Mouse (Mus musculus): ENCODE measurements around the gene Slf2. TPM values are rescaled to one million over a fixed set of nuclear protein-coding genes. Genes with fewer than 3 reads are reported as not detected.

Gene Slf2
- polyA plus RNA-seq, 1 experiment from 2014 or later = 28.3 TPM

GRCm38 (mm10) chr19:44959633-44960032, 28.7 kb downstream of the Slf2 start:
- no peaks in the 10 kb centered on the region for H3K27me3 ChIP-seq
- WGBS = 96% methylated on average over 2 of the region's 2 CpGs
- ATAC-seq (ENCODE audit: low FRiP score, low read depth) = no peak
- H3K4me2 ChIP-seq = no peak overlapping the region
- no peaks in the 10 kb centered on the region for H3K4me1 ChIP-seq (replicated peaks)
- H3K4me3 ChIP-seq = no peak overlapping the region
- H3K27ac ChIP-seq (replicated peaks) = no peak overlapping the region
- H3K36me3 ChIP-seq = peaks cover 74% of the 10 kb centered on the region
- H3K9ac ChIP-seq = no peak overlapping the region
- no peaks in the 10 kb centered on the region for H3K9me3 ChIP-seq

- Histone ChIP-seq H3K4me3 (no peak overlapping the region), H3K4me2 (no peak overlapping the region), H3K9me3 (no peaks in the 10 kb centered on the region), H3K4me1 (replicated peaks) (no peaks in the 10 kb centered on the region), H3K27ac (replicated peaks) (no peak overlapping the region), H3K27me3 (no peaks in the 10 kb centered on the region), H3K36me3 (peaks cover 71% of the 10 kb centered on the region), H3K9ac (no peak overlapping the region)
- no peak for ATAC-seq (ENCODE audit: low FRiP score, low read depth)
- WGBS = 91% methylated on average over 1 of the region's 1 CpGs
These were observed 35.0 kb downstream of the Slf2 start for GRCm38 (mm10) chr19:44965978-44966377.

DNA sequence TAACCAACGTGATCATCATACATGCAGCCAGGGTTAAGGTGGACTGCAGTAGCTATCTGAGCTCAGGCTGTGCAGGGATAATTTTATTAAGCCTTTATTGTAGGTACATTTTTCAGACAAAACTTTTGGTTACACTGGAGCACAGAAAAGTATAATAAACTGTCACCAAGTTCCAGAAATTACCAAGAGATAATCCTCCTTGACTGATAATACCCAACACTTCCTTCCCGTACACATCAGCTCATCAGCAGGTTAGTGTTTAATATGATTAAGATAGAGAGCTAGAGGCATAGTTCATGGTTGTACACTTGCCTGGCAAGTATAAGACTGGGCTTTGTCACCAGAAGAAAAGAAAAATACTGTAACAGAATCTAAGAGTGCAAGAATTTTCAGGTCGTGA, 37.4 kb downstream of the Slf2 start:
- H3K27ac ChIP-seq (replicated peaks) = no peak overlapping the region
- no peak overlapping the region for H3K9ac ChIP-seq
- peaks cover 80% of the 10 kb centered on the region for H3K36me3 ChIP-seq
- no peak overlapping the region for H3K4me3 ChIP-seq
- H3K4me1 ChIP-seq (replicated peaks) = no peaks in the 10 kb centered on the region
- ATAC-seq (ENCODE audit: low FRiP score, low read depth) = no peak
- H3K9me3 ChIP-seq = no peaks in the 10 kb centered on the region
- H3K4me2 ChIP-seq = no peak overlapping the region
- 90% methylated on average over 3 of the region's 3 CpGs for WGBS
- H3K27me3 ChIP-seq = no peaks in the 10 kb centered on the region

GRCm38 (mm10) chr19:44976636-44977035, 45.7 kb downstream of the Slf2 start:
- Histone ChIP-seq H3K27me3 (no peaks in the 10 kb centered on the region), H3K4me1 (replicated peaks) (no peaks in the 10 kb centered on the region), H3K4me3 (no peak overlapping the region), H3K36me3 (peaks cover 84% of the 10 kb centered on the region), H3K27ac (replicated peaks) (no peak overlapping the region), H3K4me2 (no peak overlapping the region), H3K9ac (no peak overlapping the region), H3K9me3 (no peaks in the 10 kb centered on the region)
- ATAC-seq (ENCODE audit: low FRiP score, low read depth) = no peak
- 84% methylated on average over 6 of the region's 6 CpGs for WGBS

- no peak overlapping the region for H3K4me2 ChIP-seq
- WGBS = 94% methylated on average over 6 of the region's 6 CpGs
- no peak overlapping the region for H3K9ac ChIP-seq
- H3K4me1 ChIP-seq (replicated peaks) = no peaks in the 10 kb centered on the region
- H3K27ac ChIP-seq (replicated peaks) = no peak overlapping the region
- H3K9me3 ChIP-seq = no peaks in the 10 kb centered on the region
- no peaks in the 10 kb centered on the region for H3K27me3 ChIP-seq
- H3K4me3 ChIP-seq = no peak overlapping the region
- ATAC-seq (ENCODE audit: low FRiP score, low read depth) = no peak
- H3K36me3 ChIP-seq = peaks cover 85% of the 10 kb centered on the region
These were observed 46.2 kb downstream of the Slf2 start for GRCm38 (mm10) chr19:44977148-44977547.

DNA sequence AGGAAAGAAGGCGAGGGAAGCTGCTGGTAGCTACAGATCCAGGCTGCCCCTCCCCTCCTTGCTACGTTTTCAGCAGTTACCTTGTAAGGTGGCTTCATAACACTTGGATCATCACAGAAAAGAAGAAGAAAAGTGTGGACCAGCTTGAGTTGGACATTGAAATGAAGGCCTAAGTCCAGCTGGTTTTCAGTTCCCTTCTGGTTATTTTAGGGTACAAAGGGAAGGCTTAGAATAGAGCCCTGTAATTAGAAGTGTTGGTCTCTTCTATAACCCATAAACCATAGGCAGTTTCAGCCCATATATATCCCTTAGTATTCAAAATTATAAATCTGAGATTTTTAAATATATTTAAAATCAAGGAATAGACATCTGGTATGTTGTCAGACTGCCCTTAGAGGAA, 49.8 kb downstream of the Slf2 start:
- Histone ChIP-seq H3K36me3 (peaks cover 55% of the 10 kb centered on the region), H3K27ac (replicated peaks) (no peak overlapping the region), H3K9ac (no peak overlapping the region), H3K9me3 (no peaks in the 10 kb centered on the region), H3K4me3 (no peak overlapping the region), H3K4me2 (no peak overlapping the region), H3K27me3 (no peaks in the 10 kb centered on the region), H3K4me1 (replicated peaks) (no peaks in the 10 kb centered on the region)
- WGBS = 91% methylated on average over 2 of the region's 2 CpGs
- ATAC-seq (ENCODE audit: low FRiP score, low read depth) = no peak

DNA sequence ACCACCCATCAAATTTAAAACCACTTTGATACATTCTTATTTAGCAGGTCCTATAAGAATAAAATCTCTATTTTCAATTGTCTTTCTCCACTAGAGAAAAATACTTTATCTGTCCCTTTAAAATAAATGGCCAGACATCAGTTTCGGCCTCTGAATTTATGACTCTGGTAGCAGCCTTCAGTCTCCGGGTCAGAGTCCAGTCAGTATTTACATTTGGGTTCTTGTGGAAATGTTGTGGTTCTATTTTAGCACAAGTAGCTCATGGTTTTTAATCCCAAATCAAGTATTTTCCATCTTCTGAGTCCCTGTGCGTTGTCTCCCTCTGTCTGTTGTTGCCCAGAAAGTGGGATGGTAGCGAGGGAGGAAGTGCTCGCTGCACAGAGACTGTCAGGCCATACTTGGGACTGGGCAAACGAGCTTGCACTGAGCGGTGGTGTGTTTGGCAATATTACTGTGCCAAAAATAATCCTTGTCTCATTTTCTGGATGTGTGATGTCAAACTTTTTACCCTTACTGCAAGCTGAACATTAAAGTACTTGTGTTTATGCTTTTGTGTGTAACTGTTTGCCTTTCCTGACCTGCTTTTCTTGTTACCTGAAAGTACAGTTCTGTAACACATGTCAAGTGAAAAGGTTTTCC, 51.6 kb downstream of the Slf2 start:
- no peak for ATAC-seq (ENCODE audit: low FRiP score, low read depth)
- no peak overlapping the region for H3K4me2 ChIP-seq
- H3K27me3 ChIP-seq = no peaks in the 10 kb centered on the region
- WGBS = 85% methylated on average over 7 of the region's 7 CpGs
- H3K27ac ChIP-seq (replicated peaks) = no peak overlapping the region
- H3K36me3 ChIP-seq = peaks cover 37% of the 10 kb centered on the region
- no peak overlapping the region for H3K9ac ChIP-seq
- H3K4me3 ChIP-seq = no peak overlapping the region
- H3K9me3 ChIP-seq = no peaks in the 10 kb centered on the region
- H3K4me1 ChIP-seq (replicated peaks) = no peaks in the 10 kb centered on the region

- WGBS = 95% methylated on average over 6 of the region's 6 CpGs
- Histone ChIP-seq H3K4me3 (no peak overlapping the region), H3K9ac (no peak overlapping the region), H3K36me3 (peaks cover 30% of the 10 kb centered on the region), H3K4me2 (no peak overlapping the region), H3K4me1 (replicated peaks) (peaks cover 3% of the 10 kb centered on the region), H3K27me3 (no peaks in the 10 kb centered on the region), H3K9me3 (no peaks in the 10 kb centered on the region), H3K27ac (replicated peaks) (no peak overlapping the region)
- ATAC-seq (ENCODE audit: low FRiP score, low read depth) = no peak
These were observed 52.4 kb downstream of the Slf2 start for GRCm38 (mm10) chr19:44983366-44983765.

DNA sequence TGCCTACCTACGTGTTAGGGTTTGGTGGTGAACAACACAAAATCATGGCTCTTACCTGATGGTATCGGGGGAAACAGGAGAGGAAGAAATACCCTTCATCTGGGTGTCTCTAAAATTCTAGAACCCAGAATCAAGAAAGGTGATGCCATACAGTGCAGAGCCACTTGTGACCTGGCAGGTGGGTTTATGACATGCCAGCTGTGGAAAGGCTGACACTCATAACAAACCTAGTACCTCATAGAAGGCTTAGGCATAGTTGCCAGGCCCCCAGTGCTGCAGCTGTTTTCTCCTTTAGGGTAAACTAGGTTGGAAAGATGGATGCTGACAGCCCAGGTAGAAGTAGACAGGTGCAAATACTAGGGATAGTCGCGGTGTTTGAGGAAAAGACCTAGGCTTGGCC, 53.5 kb downstream of the Slf2 start:
- Histone ChIP-seq H3K9me3 (no peaks in the 10 kb centered on the region), H3K4me2 (no peak overlapping the region), H3K4me1 (replicated peaks) (peaks cover 7% of the 10 kb centered on the region), H3K36me3 (peaks cover 25% of the 10 kb centered on the region), H3K4me3 (no peak overlapping the region), H3K9ac (no peak overlapping the region), H3K27ac (replicated peaks) (no peak overlapping the region), H3K27me3 (no peaks in the 10 kb centered on the region)
- 96% methylated on average over 4 of the region's 4 CpGs for WGBS
- ATAC-seq (ENCODE audit: low FRiP score, low read depth) = no peak

DNA sequence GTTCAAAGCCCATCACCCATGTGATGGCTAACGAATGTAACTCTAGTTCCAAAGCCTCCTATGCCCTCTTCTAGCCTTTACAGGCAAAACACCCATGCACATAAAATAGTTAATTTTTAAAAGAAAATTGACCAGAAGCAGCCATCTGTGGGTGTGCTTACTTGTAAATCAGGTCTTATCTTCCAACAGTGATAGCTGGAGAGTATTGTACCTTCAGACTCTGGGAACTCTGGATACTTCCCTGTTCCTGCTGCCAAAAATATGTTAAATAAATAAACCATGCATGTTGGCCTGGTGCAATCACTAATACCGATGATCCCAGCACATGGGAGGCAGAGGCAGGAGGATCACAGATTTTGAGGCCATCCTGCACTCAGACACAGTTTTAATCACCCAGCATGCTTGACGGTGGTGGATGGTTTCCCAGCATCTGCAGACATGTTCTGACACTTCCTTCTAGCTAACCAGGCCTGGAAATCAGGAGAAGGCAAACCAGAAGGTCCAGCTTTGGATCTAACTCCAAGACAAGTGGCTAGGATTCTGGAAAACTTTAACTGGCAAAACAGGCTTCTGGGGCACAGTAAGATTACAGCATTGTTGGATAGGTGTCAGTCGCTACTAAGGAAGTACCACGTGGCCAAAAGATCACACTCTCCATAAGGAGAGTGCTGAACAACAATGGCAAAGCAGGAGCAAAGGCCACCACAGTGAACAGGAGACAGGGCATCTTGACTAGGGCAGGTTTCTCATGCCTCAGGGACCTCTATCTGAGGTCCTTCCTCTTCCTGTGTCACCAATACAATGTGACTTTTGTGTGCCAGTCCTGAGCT, 54.4 kb downstream of the Slf2 start:
- H3K4me3 ChIP-seq = no peak overlapping the region
- H3K27me3 ChIP-seq = no peaks in the 10 kb centered on the region
- no peak for ATAC-seq (ENCODE audit: low FRiP score, low read depth)
- H3K9ac ChIP-seq = no peak overlapping the region
- 75% methylated on average over 5 of the region's 5 CpGs for WGBS
- H3K27ac ChIP-seq (replicated peaks) = no peak overlapping the region
- no peak overlapping the region for H3K4me2 ChIP-seq
- H3K4me1 ChIP-seq (replicated peaks) = peaks cover 16% of the 10 kb centered on the region
- H3K36me3 ChIP-seq = peaks cover 18% of the 10 kb centered on the region
- no peaks in the 10 kb centered on the region for H3K9me3 ChIP-seq

DNA sequence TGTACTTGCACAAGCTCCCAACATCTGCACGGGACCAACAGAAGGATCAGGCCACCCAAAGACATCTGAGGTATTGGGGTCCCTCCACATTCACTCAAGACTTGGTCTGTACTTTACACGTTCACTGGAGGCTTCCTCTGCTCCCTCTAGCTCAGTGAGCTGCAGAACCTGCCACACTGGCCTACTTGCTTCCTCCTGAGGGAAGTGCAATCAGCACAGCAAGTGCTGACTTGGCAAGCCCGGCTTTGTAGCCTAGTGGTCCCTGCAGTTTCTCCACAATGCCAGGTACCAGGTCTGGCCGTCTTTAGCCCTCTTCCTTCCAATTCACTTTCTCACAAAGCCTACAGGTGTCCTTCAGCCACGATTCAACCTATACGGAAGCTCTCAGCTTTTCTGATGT, 56.1 kb downstream of the Slf2 start:
- H3K4me1 ChIP-seq (replicated peaks) = peaks cover 31% of the 10 kb centered on the region
- H3K36me3 ChIP-seq = peaks cover 5% of the 10 kb centered on the region
- H3K4me3 ChIP-seq = no peak overlapping the region
- WGBS = 68% methylated on average over 6 of the region's 6 CpGs
- H3K9ac ChIP-seq = no peak overlapping the region
- H3K27me3 ChIP-seq = no peaks in the 10 kb centered on the region
- H3K4me2 ChIP-seq = no peak overlapping the region
- ATAC-seq (ENCODE audit: low FRiP score, low read depth) = no peak
- H3K9me3 ChIP-seq = no peaks in the 10 kb centered on the region
- no peak overlapping the region for H3K27ac ChIP-seq (replicated peaks)

DNA sequence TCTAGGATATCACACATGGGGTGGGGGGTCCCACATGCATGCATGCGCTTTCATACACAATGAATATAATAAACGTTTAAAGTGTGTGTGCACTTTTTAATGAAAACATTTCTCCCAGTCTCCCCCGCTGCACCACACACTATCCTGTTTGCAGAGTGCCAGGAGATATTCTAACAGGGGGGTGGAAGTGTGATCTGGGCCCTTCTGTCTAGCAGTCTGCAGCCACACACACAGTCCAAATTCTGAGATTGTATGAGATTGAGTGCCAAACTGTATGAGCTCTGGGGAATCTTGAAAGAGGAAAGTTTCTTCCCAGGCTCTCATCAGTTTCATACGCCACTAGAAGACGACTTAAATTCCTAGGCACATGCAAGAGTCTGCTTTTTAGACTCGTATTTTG, 56.9 kb downstream of the Slf2 start:
- H3K4me3 ChIP-seq = no peak overlapping the region
- WGBS = 58% methylated on average over 6 of the region's 6 CpGs
- peak overlapping the region; percentile 77; the same call in 1 of the 2 replicates for H3K4me2 ChIP-seq
- peaks cover 6% of the 10 kb centered on the region for H3K36me3 ChIP-seq
- H3K4me1 ChIP-seq (replicated peaks) = peaks cover 31% of the 10 kb centered on the region
- no peaks in the 10 kb centered on the region for H3K27me3 ChIP-seq
- no peak for ATAC-seq (ENCODE audit: low FRiP score, low read depth)
- H3K9ac ChIP-seq = no peak overlapping the region
- H3K9me3 ChIP-seq = no peaks in the 10 kb centered on the region
- no peak overlapping the region for H3K27ac ChIP-seq (replicated peaks)
